Mouse (Mus musculus) embryonic fibroblast, embryonic 13.5 days (primary cell): Measurements from ENCODE around the gene Efs.

ENCODE experiments used
- CTCF ChIP-seq: IDR thresholded peaks from 2 replicates; pipeline ENCODE4 v1.5.1; 2011; ENCODE audit warnings: mild to moderate bottlenecking, control low read depth, low read length, moderate library complexity, borderline replicate concordance; ENCODE audit not compliant: insufficient read depth
- POLR2A ChIP-seq: IDR thresholded peaks from 2 replicates; pipeline ENCODE4 v1.6.1; 2011; ENCODE audit warnings: low read depth, mild to moderate bottlenecking, control low read depth, low read length, moderate library complexity

- no peak for TF ChIP-seq CTCF
- TF ChIP-seq POLR2A, result no peak
These were observed 40.5 kb upstream of the Efs start, which contains the start of gene Myh6 for GRCm38 (mm10) chr14:54966320-54966977.
